Mouse (Mus musculus) B cell, adult 2 months (primary cell): ENCODE data around the gene Srsf3.

ENCODE experiments used
- DNase-seq, 2 experiments: peaks; one replicate each; pipeline ENCODE4 v3.0.0; 2022

Srsf3 gene

GRCm38 (mm10) chr17:29067847-29068246, 35.4 kb downstream of the Srsf3 start:
- no peak for DNase-seq

GRCm38 (mm10) chr17:29069063-29069462, 36.6 kb downstream of the Srsf3 start:
- no peak for DNase-seq

- peak in 1 of 2 experiments; percentile 13 for DNase-seq
These were observed 39.4 kb downstream of the Srsf3 start for GRCm38 (mm10) chr17:29071820-29072219.

- no peak for DNase-seq
These were observed 40.4 kb downstream of the Srsf3 start for GRCm38 (mm10) chr17:29072701-29073307.

- no peak for DNase-seq
These were observed 40.9 kb downstream of the Srsf3 start for GRCm38 (mm10) chr17:29073313-29073712.

GRCm38 (mm10) chr17:29074085-29074484, 41.7 kb downstream of the Srsf3 start:
- no peak for DNase-seq

GRCm38 (mm10) chr17:29076235-29076634, 43.8 kb downstream of the Srsf3 start:
- DNase-seq: no peak

- DNase-seq: no peak
These were observed 45.5 kb downstream of the Srsf3 start for GRCm38 (mm10) chr17:29077786-29078509.

- DNase-seq: no peak
These were observed 46.3 kb downstream of the Srsf3 start for GRCm38 (mm10) chr17:29078519-29079383.

GRCm38 (mm10) chr17:29080758-29081617, 48.6 kb downstream of the Srsf3 start:
- DNase-seq: peak in 1 of 2 experiments; percentile 9

- peak; percentile 32 to 38 for DNase-seq
These were observed 49.4 kb downstream of the Srsf3 start for GRCm38 (mm10) chr17:29081618-29082381.

GRCm38 (mm10) chr17:29083586-29083985, 51.2 kb downstream of the Srsf3 start:
- DNase-seq: no peak

- no peak for DNase-seq
These were observed 52.2 kb downstream of the Srsf3 start for GRCm38 (mm10) chr17:29084656-29085055.

GRCm38 (mm10) chr17:29085266-29085665, 52.8 kb downstream of the Srsf3 start:
- no peak for DNase-seq

- no peak for DNase-seq
These were observed 54.5 kb downstream of the Srsf3 start for GRCm38 (mm10) chr17:29086916-29087315.

GRCm38 (mm10) chr17:29090776-29091175, 58.3 kb downstream of the Srsf3 start, which contains the start of gene Cdkn1a:
TSS of gene Cdkn1a (plus strand) at chr17:29090976.
- no peak for DNase-seq

- DNase-seq: no peak
These were observed 59.0 kb downstream of the Srsf3 start for GRCm38 (mm10) chr17:29091348-29091944.

- DNase-seq: no peak
These were observed 60.1 kb downstream of the Srsf3 start for GRCm38 (mm10) chr17:29092497-29092896.
